Mouse (Mus musculus) R1 (cell line): ENCODE measurements around the gene Kif2c.
A peak's percentile ranks its signal among the peaks of the same experiment; 100 is the strongest.

Experiments
- DNase-seq: peaks from one replicate; pipeline ENCODE4 v3.0.0-alpha.2; 2018; ENCODE audit warnings: low read depth, low spot score

Kif2c gene

DNA sequence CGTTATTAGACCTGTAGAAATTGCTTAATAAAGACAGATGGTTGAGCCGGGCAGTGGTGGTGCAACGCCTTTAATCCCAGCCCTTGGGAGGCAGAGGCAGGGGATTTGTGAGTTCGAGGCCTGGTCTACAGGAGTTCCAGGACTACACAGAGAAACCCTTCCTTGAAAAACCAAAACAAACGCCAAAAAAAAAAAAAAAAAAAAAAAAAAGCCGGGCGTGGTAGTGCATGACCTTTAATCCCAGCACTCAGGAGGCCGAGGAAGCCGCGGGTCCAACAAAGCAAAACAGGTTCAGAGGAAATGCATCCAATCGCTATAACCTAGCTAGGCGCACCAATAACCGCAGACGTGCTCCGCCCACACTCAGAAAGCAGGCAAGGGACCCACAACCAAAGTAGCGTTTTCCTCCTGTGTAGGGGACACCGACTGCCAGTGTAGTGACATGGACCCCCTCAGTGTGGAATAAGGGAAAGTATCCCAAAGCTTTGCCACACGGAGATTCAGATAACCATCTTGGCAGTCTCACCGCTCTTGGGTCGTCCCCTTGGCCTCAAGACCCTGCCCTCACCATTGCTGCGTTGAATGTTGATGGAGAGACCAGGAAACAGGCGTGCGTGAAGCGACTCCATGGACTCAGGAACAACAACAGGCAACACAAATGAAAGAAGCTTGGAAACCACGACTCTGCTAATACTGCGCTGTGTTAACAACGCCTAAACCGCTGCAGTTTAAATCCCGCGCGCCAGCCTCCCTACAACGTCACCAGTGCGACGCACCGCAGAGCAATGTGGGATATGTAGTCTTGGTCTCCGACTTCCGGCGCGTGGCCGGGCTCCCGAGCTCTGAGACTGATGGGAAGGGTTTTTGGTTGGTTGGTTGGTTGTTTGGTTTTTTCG is at the start of gene Kif2c:
TSS of gene Kif2c (minus strand) at position 777 of the 896 bp plus-strand sequence.
- peak; percentile 95 for DNase-seq

DNA sequence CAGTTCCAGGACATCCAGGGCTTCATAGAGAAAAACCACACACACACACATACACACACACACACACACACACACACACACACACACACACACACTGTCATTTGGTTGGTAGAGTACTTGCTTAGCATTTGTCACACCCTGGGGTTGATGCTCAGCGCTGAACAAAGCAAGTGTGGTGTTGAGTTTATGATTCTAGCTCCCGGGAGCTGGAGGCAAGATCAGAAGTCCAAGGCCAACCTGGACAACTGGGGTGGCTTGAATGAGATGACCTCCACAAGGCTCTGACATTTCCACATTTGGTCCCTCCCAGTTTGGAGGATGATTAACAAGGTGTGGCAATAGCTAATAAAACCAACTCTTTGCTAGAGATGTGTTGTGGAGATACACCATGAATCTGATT is 48.8 kb upstream of the Kif2c start:
- DNase-seq, result no peak

DNA sequence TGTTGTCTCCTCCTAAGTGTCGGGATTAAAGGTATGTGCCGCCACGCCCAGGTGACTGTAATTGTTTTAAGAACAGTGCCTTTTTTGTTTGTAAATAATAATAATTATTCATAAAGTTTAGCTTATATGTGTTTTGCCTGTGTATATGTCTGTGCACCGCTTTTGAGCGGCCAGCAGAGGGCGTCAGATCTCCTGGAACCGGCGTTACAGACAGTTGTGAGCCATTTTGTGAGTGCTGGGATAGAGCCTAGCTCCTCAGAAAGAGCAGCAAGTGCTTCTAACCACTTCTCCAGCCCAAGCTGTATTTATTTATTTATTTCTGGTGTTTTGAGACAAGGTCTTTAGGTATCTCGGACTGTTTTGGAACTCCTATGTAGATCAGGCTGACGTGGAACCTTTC is 47.9 kb upstream of the Kif2c start:
- peak; percentile 72 for DNase-seq

DNA sequence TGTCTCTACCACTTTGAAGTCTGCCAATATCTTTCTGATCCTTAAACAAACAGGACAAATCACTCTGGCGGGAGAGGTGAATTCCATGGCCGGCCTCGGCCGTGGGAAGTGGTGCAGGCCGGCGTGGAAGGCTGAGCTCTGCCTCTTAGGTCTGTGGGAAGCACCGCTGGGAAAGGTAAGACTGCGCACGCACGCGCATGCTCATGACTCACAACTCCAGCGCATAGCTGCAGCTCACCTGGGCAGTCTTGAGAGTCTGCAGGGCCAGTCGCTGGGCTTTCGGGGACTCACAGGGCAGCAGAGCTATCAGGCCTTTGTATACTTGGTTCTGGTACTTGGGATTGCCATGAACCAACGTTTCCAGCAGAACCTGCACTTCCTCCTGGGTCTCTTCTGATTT is 47.2 kb upstream of the Kif2c start:
- DNase-seq, result peak; percentile 33

DNA sequence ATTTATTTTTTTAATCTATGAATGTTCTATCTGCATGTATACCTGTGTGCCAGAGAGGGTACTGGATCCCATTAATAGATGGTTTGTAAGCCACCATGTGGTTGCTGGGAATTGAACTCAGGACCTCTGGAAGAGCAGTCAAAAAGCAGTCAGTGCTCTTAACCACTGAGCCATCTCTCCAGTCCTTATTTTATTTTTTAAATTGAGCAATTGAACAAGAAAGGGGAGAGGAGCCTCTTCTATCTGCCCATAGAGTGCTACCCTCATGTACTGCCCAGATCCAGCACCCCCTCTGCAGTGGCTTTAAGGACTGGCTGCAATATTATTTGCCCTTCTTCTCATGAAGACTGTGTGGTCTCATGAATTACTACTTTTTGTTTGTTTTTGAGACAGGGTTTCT is 42.8 kb upstream of the Kif2c start:
- no peak for DNase-seq

DNA sequence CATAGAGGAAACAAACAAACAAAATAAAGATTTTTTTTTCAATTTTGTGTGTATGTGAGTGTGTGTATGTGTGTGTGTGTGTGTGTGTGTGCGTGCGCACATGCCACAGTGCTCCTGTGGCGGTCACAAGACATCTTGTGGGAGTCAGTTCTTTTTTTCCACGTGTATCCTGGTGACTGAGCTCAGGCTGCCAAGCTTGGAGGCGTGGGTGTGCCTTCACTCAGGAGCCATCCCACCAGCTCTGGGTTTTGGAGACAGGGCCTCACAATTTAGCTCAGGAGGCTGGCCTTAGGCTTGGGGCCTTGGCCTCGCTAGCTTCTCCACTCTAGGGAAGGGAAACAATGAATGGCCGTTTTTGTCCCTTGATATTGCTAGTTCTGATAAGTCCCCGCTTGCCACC is 41.7 kb upstream of the Kif2c start:
- no peak for DNase-seq

DNA sequence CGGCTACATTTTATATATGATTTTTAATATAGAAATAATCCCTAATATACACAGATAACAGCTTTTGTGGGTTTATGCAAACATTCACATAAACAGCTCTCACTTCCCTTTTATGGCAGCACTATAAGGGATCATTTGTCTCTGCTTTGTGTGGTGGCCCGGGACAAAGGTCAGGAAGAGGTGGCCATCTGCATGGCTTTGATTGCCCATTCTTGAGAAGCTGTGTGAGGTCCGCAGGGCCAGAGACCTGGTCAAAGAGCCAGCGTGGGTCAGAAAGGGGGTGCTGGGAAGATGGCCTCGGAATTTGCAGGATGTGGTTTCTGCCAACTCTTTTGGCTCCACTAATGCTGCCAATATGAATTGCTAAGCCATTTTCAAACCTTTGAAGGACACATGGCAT is 40.6 kb upstream of the Kif2c start:
- DNase-seq, result no peak

DNA sequence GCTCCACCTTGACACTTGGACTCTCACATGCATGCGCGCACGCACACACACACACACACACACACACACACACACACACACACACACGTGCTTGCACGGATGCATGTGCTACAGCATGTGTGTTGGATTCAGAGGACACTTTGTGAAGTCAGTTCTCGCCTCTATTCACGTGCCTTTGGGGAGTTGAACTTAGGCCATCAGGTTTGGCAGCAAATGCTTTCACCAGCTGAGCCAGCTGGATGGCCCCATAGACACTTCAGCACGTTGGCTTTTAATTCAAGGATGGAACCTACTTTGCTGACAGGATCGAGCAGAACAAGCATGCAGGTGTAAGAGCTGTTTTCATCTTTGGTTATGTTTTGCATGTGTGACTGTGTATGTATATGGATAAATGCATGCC is 39.4 kb upstream of the Kif2c start:
- DNase-seq, result no peak

DNA sequence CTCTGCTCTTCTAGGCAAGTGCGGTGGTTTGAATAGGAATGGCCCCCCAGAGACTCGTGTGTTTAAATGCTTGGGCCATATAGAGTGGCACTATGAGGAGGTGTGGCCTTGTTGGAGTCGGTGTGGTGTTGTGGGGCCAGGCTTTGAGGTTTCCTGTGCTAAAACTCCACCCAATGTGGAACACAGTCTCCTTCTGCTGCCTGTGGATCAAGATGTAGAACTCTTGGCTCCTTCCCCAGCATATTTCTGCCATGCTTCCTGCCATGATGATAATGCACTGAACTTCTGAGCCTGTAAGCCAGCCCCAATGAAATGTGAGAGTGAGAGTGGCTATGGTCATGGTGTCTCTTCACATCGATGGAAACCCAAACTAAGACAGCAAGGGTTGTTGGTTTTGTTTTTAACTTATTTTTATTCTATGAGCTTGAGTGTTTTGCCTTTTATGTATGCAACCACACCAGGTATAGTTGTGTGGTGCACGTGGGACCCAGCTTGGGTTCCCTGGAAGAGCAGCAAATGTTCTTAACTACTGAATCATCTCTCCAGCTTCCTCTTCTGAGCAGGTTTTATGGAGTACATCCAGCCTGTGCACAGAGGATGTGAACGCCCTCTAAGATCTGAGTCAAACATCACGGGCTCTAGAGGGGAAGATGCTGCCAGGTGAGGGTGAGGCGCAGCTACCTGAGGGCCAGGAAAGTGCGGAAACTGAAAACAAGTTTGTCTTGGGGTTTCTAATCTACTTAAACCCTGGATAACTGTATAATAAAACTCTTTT is 38.5 kb upstream of the Kif2c start:
- no peak for DNase-seq

DNA sequence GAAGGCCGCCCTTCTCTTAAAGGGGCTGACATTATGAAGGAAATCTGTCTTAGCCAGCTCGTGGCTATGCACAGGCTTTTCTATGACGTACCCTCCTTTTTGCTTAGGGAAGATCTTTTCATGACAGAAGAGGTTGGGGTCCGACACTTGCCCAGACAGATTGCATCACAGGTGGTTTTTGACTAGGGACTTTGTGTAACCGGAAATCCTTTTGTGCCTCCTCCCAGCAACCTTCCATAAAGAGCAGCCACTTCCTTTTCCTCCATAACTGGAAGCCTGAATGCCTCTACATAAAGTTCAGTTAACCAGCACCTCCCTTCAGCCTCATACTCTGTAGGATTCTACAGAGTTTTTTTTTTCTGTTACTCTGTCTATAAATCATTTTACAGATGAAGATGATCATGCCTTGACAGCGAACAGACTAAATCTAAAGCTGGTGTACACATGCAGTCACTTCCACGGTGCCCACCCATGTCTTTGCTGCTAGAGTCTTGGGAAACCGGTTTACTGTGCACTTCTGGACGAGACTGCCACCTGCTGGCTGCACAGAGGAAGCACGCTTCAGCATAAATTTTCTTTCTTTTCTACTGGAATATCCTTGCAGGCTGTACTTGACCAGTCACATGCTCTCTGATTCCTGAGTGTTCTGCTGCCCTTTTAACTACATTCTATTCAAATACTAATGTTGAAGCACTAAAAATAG is 36.2 kb upstream of the Kif2c start:
- peak; percentile 71 for DNase-seq

DNA sequence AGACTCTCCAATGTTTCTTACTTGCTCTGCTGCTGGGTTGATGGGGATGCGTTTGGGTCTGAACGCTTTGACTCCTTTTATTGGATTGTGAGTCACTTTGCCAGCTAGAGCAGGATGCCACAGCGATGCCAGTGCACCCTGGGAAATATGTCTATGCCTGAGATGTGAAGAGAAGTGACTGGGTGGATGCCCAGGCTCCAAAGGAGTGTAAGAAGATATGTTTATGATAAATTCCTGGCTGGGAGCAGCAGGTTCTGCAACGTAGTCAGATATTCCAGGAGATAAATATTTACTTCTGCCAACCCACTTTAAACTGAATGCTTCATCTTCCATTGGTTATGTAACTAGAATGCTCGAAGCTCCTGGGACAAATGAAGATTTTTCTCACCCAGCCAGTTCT is 34.6 kb upstream of the Kif2c start:
- no peak for DNase-seq

DNA sequence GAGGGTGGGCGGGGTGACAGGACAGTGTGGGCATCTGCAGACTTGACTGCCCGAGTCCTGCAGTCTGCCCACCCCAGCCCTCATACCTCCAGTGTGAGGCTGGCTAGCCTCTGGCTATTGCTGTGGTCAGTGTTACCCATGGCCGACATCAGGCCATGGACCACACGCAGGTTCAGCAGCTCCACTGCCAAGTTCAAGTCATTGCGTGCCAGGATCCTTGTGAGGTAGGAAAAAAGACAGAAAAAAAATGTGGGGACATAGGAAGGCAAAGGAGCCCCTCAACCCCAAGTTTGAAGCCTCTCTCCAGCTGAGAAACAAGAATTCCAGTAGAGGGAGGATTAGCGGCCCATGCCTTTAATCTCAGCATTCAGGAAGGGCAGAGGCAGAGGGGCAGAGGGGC is 31.8 kb upstream of the Kif2c start:
- DNase-seq, result no peak

DNA sequence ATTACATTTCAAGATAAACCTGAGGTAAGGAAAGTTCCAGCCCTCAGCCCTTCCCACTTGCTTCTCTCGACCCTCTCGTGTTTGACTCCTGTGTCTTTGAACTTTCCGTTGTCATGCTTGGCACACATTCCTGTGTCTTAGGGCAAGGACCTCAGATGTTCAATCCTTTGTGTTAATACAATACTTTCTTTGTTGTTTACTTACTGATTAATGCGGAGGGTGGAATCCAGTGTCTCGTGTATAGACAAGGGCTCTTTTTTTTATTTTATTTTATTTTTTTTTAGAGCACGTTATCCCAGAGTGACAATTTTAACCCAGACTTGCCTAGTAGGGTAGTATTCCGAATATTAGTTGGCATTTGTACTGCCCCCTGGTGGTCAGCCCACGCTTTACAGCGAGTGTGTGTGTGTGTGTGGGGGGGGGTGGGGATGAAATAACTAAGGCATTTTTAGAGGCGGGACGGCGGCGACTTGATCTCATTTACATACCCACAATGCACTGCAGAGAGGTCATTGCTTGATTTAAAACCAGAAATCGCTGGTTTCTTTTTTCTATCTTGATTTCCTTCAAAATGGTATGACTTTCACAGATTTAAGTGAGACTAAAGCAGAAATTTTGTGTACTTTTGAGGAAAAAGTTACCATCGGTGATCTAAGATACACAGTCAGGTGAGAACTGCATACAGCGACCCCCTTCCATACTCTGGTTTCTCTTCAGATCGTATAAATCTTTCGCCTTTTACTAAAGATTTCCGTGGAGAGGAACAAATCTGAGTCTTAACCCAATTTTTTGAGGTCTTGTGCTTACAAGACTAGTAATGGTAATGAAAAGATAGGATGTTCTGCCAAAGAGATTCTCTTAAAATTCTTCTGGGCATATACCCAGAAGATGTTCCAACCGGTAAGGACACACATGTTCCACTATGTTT is 28.0 kb upstream of the Kif2c start:
- DNase-seq, result peak; percentile 92

DNA sequence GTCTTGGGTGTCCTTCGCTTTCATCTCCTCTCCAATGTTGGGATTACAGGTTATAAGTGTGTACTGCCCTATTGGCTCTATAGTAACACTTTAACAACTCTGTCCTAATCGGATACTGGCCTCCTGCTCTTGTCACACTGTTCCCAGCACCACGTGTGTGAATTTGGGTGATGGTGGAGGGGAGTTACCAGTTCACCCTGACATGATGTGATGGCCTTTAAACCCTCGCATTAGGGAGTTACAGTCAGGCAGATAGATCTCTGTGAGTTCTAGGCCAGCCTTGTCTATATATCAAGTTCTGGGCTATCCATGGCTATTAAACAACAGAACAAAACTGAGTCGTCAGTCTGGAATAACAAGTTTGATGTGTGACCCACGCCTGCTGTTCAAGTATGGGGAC is 27.2 kb upstream of the Kif2c start:
- DNase-seq, result no peak

DNA sequence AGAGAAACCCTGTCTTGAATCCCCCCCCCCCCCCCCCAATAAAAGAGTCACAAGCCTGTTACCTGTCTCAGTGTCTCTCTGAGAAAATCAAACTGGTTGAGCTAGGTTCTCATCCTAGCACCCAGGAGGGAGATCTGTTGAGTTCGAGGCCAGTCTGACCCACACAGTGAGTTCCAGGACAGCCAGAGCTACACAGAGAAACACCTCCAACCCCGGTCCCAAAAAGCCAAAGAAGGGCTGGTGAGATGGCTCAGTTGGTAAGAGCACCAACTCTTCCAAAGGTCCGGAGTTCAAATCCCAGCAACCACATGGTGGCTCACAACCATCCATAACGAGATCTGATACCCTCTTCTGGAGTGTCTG is 20.5 kb upstream of the Kif2c start:
- DNase-seq, result no peak

DNA sequence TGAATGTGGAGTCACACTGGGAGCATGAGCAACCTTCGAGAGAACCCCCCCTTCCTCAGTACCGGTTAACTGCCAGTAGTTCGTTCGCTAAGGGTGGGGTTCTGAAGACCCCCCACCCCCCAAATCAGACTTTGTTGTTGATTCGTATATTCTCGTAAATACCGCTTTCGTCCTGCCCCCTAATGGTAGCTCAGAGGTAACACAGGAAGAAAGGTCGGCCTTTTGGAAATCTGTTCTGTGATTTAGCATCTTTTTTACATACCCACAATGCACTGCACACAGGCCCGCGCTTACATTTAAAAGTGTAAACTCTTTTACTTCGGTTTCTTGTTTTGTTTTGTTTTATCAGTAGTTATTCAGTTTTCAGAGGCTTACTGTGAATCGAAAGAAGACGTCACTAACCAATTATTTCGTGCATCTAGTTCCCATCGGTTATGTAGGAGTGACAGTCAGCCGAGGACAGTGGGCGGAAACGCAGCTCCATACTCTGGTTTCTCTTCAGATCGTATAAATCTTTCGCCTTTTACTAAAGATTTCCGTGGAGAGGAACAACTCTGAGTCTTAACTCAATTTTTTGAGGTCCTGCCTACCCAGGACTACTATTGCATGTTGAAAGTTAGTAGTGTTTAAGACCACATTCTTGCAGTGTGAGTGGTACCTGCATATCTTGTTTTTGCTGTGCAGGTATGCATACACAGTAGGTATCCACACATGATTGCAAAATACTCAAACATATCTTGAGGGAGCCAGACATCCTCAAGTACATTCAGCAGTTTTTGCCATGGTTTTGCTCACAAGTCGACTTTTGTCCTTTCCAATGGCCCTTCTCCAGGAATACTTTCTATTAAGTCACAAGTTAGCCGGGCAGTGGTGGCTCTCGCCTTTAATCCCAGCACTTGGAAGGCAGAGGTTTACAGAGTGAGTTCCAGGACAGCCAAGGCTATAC is 19.9 kb upstream of the Kif2c start:
- peak; percentile 84 for DNase-seq

DNA sequence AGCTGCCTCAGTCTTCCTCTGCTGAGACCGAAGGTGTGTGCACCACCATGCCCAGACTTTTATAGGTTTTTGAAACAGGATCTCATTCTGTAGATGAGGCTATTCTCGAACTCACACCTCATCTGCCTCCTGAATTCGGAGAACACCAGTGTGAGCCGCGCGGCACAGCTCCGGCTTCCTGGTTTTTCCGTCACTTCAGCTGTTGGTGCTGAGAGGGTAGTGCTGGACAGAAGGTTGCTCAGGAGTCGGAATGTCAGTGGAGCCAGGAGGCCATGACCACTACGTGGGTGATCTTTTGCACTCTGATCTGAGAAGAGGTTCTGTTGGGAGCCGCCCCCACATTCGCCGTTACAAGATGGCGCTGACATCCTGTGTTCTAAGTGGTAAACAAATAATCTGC is 9.4 kb upstream of the Kif2c start:
- DNase-seq, result no peak

DNA sequence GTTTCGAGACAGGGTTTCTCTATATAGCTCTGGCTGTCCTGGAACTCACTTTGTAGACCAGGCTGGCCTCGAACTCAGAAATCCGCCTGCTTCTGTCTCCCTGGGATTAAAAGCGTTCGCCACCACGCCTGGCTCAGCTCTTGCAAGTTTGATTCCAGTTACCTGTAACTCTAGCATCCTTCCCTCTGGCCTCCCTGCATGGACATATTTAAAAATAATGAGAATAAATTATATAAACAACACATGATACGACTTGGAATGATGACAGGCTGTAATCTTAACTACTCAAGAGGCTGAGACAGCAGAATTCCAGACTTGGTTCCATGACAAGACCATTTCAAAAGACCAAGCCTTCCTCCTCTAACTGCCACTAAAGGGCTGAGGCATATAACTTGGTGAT is 8.2 kb upstream of the Kif2c start:
- no peak for DNase-seq

DNA sequence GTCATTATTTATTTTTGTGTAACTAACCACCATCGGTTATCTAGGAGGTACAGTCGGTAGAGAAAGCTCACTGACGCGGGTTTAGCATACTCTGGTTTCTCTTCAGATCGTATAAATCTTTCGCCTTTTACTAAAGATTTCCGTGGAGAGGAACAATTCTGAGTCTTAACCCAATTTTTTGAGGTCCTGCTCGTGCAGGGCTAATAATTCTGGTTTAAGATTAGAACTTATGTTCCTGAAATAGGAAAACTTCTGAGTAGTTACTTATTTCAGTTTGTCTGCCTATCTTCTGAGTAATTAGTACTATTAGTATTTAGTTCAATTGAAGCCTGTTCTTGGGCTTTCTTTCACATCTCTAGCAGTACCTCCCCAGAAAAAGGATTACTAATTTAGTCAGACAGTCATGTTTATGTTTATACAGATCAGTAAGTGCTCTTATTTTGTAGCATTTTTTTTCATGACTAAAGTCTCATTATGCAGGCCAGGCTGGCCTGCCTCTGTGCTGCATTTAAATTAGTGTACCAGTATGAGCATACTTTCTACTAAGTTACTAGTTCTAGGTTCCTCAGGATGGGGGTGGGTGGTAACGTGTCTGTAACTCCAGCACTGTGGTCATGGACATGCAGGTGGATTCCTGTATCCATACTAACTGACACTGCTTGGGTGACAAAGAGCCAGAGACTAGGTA is 7.6 kb upstream of the Kif2c start:
- peak; percentile 95 for DNase-seq
